Mouse (Mus musculus): ENCODE measurements at regions not wholly inside any gene's neighbourhood (a gene's known extent, or its start where the extent isn't known, plus 50 kb on each side); places are given as distances from the start of the nearest gene placed in this dataset.

GRCm38 (mm10) chr11:112593821-112594220 lies 188.2 kb upstream of the Sox9 start:
- no peak for DNase-seq (ENCODE audit: low spot score)

GRCm38 (mm10) chr11:112607359-112607758 lies 174.7 kb upstream of the Sox9 start:
- no peak for DNase-seq (ENCODE audit: low spot score)

- no peak for DNase-seq (ENCODE audit: low spot score)
Observed at GRCm38 (mm10) chr11:112609277-112609676, 172.7 kb upstream of the Sox9 start.

GRCm38 (mm10) chr11:112611073-112611472 lies 171.0 kb upstream of the Sox9 start:
- peak; percentile 31 for DNase-seq (ENCODE audit: low spot score)

- no peak for DNase-seq (ENCODE audit: low spot score)
Observed at GRCm38 (mm10) chr11:112615629-112616028, 166.4 kb upstream of the Sox9 start.

- DNase-seq (ENCODE audit: low spot score), result no peak
Observed at GRCm38 (mm10) chr11:112616942-112617341, 165.1 kb upstream of the Sox9 start.

- DNase-seq (ENCODE audit: low spot score), result peak; percentile 12
Observed at GRCm38 (mm10) chr11:112620916-112621315, 161.1 kb upstream of the Sox9 start.

GRCm38 (mm10) chr11:112621385-112622120 lies 160.5 kb upstream of the Sox9 start:
- no peak for DNase-seq (ENCODE audit: low spot score)

GRCm38 (mm10) chr11:112649298-112649697 lies 132.7 kb upstream of the Sox9 start:
- no peak for DNase-seq (ENCODE audit: low spot score)

- DNase-seq (ENCODE audit: low spot score), result no peak
Observed at GRCm38 (mm10) chr11:112657410-112658159, 124.4 kb upstream of the Sox9 start.

GRCm38 (mm10) chr11:112659911-112660310 lies 122.1 kb upstream of the Sox9 start:
- no peak for DNase-seq (ENCODE audit: low spot score)

- DNase-seq (ENCODE audit: low spot score), result no peak
Observed at GRCm38 (mm10) chr11:112661426-112661825, 120.6 kb upstream of the Sox9 start.

GRCm38 (mm10) chr11:112667311-112667710 lies 114.7 kb upstream of the Sox9 start:
- no peak for DNase-seq (ENCODE audit: low spot score)

- no peak for DNase-seq (ENCODE audit: low spot score)
Observed at GRCm38 (mm10) chr11:112672086-112672485, 109.9 kb upstream of the Sox9 start.

GRCm38 (mm10) chr11:112690047-112690446 lies 92.0 kb upstream of the Sox9 start:
- DNase-seq (ENCODE audit: low spot score), result no peak

- DNase-seq (ENCODE audit: low spot score), result no peak
Observed at GRCm38 (mm10) chr11:112706091-112706490, 75.9 kb upstream of the Sox9 start.

GRCm38 (mm10) chr11:112708119-112708730 lies 73.8 kb upstream of the Sox9 start:
- DNase-seq (ENCODE audit: low spot score), result no peak

GRCm38 (mm10) chr11:112711656-112712055 lies 70.4 kb upstream of the Sox9 start:
- no peak for DNase-seq (ENCODE audit: low spot score)

- DNase-seq (ENCODE audit: low spot score), result no peak
Observed at GRCm38 (mm10) chr11:112718547-112718946, 63.5 kb upstream of the Sox9 start.

GRCm38 (mm10) chr11:112720652-112721051 lies 61.4 kb upstream of the Sox9 start:
- no peak for DNase-seq (ENCODE audit: low spot score)

- DNase-seq (ENCODE audit: low spot score), result no peak
Observed at GRCm38 (mm10) chr11:112722936-112723335, 59.1 kb upstream of the Sox9 start.

GRCm38 (mm10) chr11:112728154-112728952 lies 53.7 kb upstream of the Sox9 start:
- DNase-seq (ENCODE audit: low spot score), result no peak

Data from testis, postnatal 14 days (tissue).